Comparison of ENCODE assay signal across 27 mouse cellular contexts in the genomic region with DNA sequence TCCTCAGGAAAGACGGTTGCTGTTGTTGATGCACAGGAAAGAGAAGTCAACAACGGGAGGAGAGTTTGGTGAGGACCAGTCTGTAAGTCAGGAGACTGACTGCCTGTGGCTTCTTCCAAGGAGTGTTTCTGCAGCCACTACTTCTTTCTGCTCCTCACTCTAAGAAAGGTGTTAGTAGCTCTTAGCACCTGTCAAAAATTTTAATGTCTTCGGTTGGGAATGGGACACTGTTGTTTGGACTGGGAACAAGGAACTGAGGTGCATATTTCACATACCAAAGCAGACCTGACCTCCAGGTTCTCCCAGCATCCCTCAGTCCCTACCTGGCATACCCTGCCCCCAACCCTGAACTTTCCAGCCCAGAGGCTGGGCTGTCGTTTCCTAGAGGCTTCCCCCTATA.
"Had no signal": no experiment of that assay in that cellular context is flagged by ENCODE, and none has a peak within 500 bp of the region (broad histone marks: within the 10 kb centered on the region; RNA-seq: fewer than 3 reads in every experiment).

No protein-coding gene starts in this region.

- DNase-seq: gastrocnemius, adult 2 months; gastrocnemius, postnatal 10 days; gastrocnemius, postnatal 25 days; heart, adult 11 months; heart, adult 2 months; heart, postnatal 10 days; heart, postnatal 4 days; kidney, adult 8-10 months; kidney, postnatal 14 days; kidney, postnatal 36 days; layer of hippocampus, adult 9-11 months; layer of hippocampus, postnatal 36 days; left cerebral cortex, postnatal 4 days had no signal

- H3K4me1 ChIP-seq: heart, embryonic 12.5 days; intestine, embryonic 15.5 days; limb, embryonic 13.5 days; limb, embryonic 15.5 days; liver, embryonic 12.5 days had no signal

- H3K27ac ChIP-seq: gastrocnemius, adult 2 months; heart, adult 2 months; hindbrain, embryonic 10.5 days; hindbrain, embryonic 12.5 days; hindbrain, embryonic 14.5 days; intestine, embryonic 15.5 days; kidney, postnatal 0 days; limb, embryonic 13.5 days; limb, embryonic 15.5 days; liver, embryonic 12.5 days; liver, embryonic 14.5 days had no signal

- ATAC-seq: hindbrain, embryonic 16.5 days; inflammation-experienced regulatory T-cells, adult 6 months; intestine, embryonic 15.5 days; intestine, postnatal 0 days; liver, embryonic 12.5 days had no signal

- H3K9ac ChIP-seq: heart, embryonic 12.5 days; hindbrain, embryonic 12.5 days; hindbrain, embryonic 14.5 days; intestine, embryonic 15.5 days; limb, embryonic 13.5 days; limb, embryonic 15.5 days; liver, embryonic 12.5 days; liver, embryonic 14.5 days had no signal

- H3K9me3 ChIP-seq: intestine, embryonic 15.5 days; limb, embryonic 15.5 days; liver, embryonic 12.5 days had no signal

- H3K4me3 ChIP-seq: gastrocnemius, adult 2 months; heart, adult 2 months; heart, embryonic 10.5 days; heart, embryonic 12.5 days; hindbrain, embryonic 10.5 days; hindbrain, embryonic 12.5 days; intestine, embryonic 15.5 days; limb, embryonic 13.5 days; limb, embryonic 15.5 days; liver, embryonic 12.5 days had no signal

- H3K27me3 ChIP-seq: heart, embryonic 12.5 days; hindbrain, embryonic 12.5 days; intestine, embryonic 15.5 days; limb, embryonic 13.5 days; limb, embryonic 15.5 days had no signal

- H3K36me3 ChIP-seq: heart, embryonic 10.5 days; heart, embryonic 12.5 days; hindbrain, embryonic 10.5 days; hindbrain, embryonic 12.5 days; intestine, embryonic 15.5 days; limb, embryonic 13.5 days; limb, embryonic 15.5 days; liver, embryonic 12.5 days had no signal
